Mouse (Mus musculus) lung, adult 10 weeks (tissue): ENCODE results near the gene Ccdc60. TPM values are rescaled to one million over a fixed set of nuclear protein-coding genes. Genes with fewer than 3 reads are reported as not detected.

Source experiments
- polyA plus RNA-seq: library from polyadenylated mRNA; stranded (reverse); fragments of 350-450 nt; fragmentation: Illumina TruSeq; extraction: RNeasy Lipid Tissue Mini Kit (QIAGEN cat#74804); gene quantifications from one replicate; pipeline ENCODE4 v1.2.3, GENCODE M21; 2014; ENCODE audit warnings: low read depth, low replicate concordance; ENCODE audit not compliant: insufficient read depth

Gene Ccdc60
- polyA plus RNA-seq: 1.1 TPM

GRCm38 (mm10) chr5:116288849-116289570 lies at the start of gene Ccdc60:
Gene Ccdc60 (minus strand): TSS chr5:116288985.

GRCm38 (mm10) chr5:116083081-116083480 lies 205.7 kb downstream of the Ccdc60 start, which contains the start of gene Tmem233:
Gene Tmem233 (minus strand): TSS chr5:116083244.

Other genes starting within 250 kb of the Ccdc60 start
- not detected for gene Tmem233, start 205.7 kb downstream of the Ccdc60 start, polyA plus RNA-seq
- 59.7 TPM for gene Hspb8, start 133.9 kb upstream of the Ccdc60 start, polyA plus RNA-seq